Mouse (Mus musculus) MEL (cell line): ENCODE measurements at regions not wholly inside any gene's neighbourhood (a gene's known extent, or its start where the extent isn't known, plus 50 kb on each side); places are given as distances from the start of the nearest gene placed in this dataset.

Experiments
- DNase-seq: peaks from one replicate; pipeline ENCODE4 v3.0.0; 2011; ENCODE audit warnings: low read depth, low spot score
- H3K27ac ChIP-seq: 2 replicates; pipeline ENCODE4 v1.5.1; 2012; ENCODE audit warnings: low read depth, mild to moderate bottlenecking, control low read depth, low read length, moderate library complexity; ENCODE audit not compliant: control insufficient read depth
- H3K27me3 ChIP-seq, 2 experiments: fragments of 150-350 bp in 1 of 2; sonication (generic) in 1 of 2; 2 replicates each; pipeline ENCODE4 v1.6.1; 2012; ENCODE audit warnings: low read length in 2 of 2, mild to moderate bottlenecking in 2 of 2, improper control_type of control experiment in 1 of 2, moderate library complexity in 1 of 2; ENCODE audit not compliant: insufficient read depth in 2 of 2, control insufficient read depth in 1 of 2
- H3K36me3 ChIP-seq, 2 experiments: 2 replicates each; pipeline ENCODE4 v1.6.1; 2012 to 2014; ENCODE audit warnings: low read length in 2 of 2, improper control_type of control experiment in 1 of 2, inconsistent platforms in 1 of 2, mild to moderate bottlenecking in 1 of 2; ENCODE audit not compliant: insufficient read depth in 2 of 2, control insufficient read depth in 1 of 2
- H3K4me1 ChIP-seq, 2 experiments: fragments of 150-350 bp in 1 of 2; sonication (generic) in 1 of 2; 2 replicates each; pipeline ENCODE4 v1.6.1; 2012; ENCODE audit warnings: low read length in 2 of 2, improper control_type of control experiment in 1 of 2, mild to moderate bottlenecking in 1 of 2; ENCODE audit not compliant: insufficient read depth in 2 of 2, control insufficient read depth in 1 of 2
- H3K4me3 ChIP-seq, 2 experiments: fragments of 150-350 bp in 1 of 2; sonication (generic) in 1 of 2; 2 replicates each; pipeline ENCODE4 v1.5.1; 2012; ENCODE audit warnings: low read depth in 2 of 2, low read length in 2 of 2, mild to moderate bottlenecking in 2 of 2, moderate library complexity in 2 of 2, control low read depth in 1 of 2, improper control_type of control experiment in 1 of 2; ENCODE audit not compliant: control insufficient read depth in 1 of 2, insufficient read depth in 1 of 2
- H3K79me2 ChIP-seq: 2 replicates; pipeline ENCODE4 v1.6.1; 2012; ENCODE audit warnings: mild to moderate bottlenecking, low read length, moderate library complexity; ENCODE audit not compliant: control insufficient read depth, poor library complexity, insufficient read depth
- H3K9ac ChIP-seq: 2 replicates; pipeline ENCODE4 v1.6.1; 2012; ENCODE audit warnings: low read depth, mild to moderate bottlenecking, control low read depth, low read length, moderate library complexity; ENCODE audit not compliant: control insufficient read depth, poor library complexity, severe bottlenecking
- H3K9me3 ChIP-seq: fragments of 150-350 bp; sonication (generic); replicated peaks from 2 replicates; pipeline ENCODE4 v1.6.1; 2012; ENCODE audit warnings: mild to moderate bottlenecking, low read length, improper control_type of control experiment, moderate library complexity; ENCODE audit not compliant: insufficient read depth
- CHD1 ChIP-seq: IDR thresholded peaks from 2 replicates; pipeline ENCODE4 v1.6.1; 2012; ENCODE audit warnings: low read depth, mild to moderate bottlenecking, inconsistent platforms, low read length, improper control_type of control experiment
- JUND ChIP-seq: IDR thresholded peaks from 2 replicates; pipeline ENCODE4 v1.6.1; 2011; ENCODE audit warnings: low read depth, mild to moderate bottlenecking, improper control_type of control experiment, low read length
- MAX ChIP-seq: IDR thresholded peaks from 2 replicates; pipeline ENCODE4 v1.6.1; 2011; ENCODE audit warnings: low read length, improper control_type of control experiment
- MAZ ChIP-seq: IDR thresholded peaks from 2 replicates; pipeline ENCODE4 v1.6.1; 2012; ENCODE audit warnings: low read depth, mild to moderate bottlenecking, inconsistent platforms, low read length, improper control_type of control experiment
- MEF2A ChIP-seq: IDR thresholded peaks from 2 replicates; pipeline ENCODE4 v1.6.1; 2014; ENCODE audit warnings: low read depth, mild to moderate bottlenecking, inconsistent platforms, low read length, improper control_type of control experiment; ENCODE audit not compliant: poor library complexity, insufficient replicate concordance, severe bottlenecking; ENCODE audit errors: extremely low read depth
- MXI1 ChIP-seq: IDR thresholded peaks from 2 replicates; pipeline ENCODE4 v1.6.1; 2011; ENCODE audit warnings: mild to moderate bottlenecking, low read depth, low read length, improper control_type of control experiment
- MYB ChIP-seq: IDR thresholded peaks from 2 replicates; pipeline ENCODE4 v1.6.1; 2011; ENCODE audit warnings: mild to moderate bottlenecking, low read depth, low read length, improper control_type of control experiment
- NELFE ChIP-seq: IDR thresholded peaks from 2 replicates; pipeline ENCODE4 v1.6.1; 2011; ENCODE audit warnings: low read depth, low read length, improper control_type of control experiment
- RAD21 ChIP-seq: IDR thresholded peaks from 2 replicates; pipeline ENCODE4 v1.6.1; 2011; ENCODE audit warnings: mild to moderate bottlenecking, low read depth, low read length, improper control_type of control experiment
- USF2 ChIP-seq, 2 experiments: IDR thresholded peaks; 2 replicates each; pipeline ENCODE4 v1.6.1; 2011 to 2012; ENCODE audit warnings: improper control_type of control experiment in 2 of 2, low read length in 2 of 2, borderline replicate concordance in 1 of 2, inconsistent platforms in 1 of 2, low read depth in 1 of 2, mild to moderate bottlenecking in 1 of 2; ENCODE audit not compliant: insufficient read depth in 1 of 2
- ZKSCAN1 ChIP-seq: IDR thresholded peaks from 2 replicates; pipeline ENCODE4 v1.6.1; 2012; ENCODE audit warnings: low read depth, mild to moderate bottlenecking, inconsistent platforms, low read length, improper control_type of control experiment, moderate library complexity

DNA sequence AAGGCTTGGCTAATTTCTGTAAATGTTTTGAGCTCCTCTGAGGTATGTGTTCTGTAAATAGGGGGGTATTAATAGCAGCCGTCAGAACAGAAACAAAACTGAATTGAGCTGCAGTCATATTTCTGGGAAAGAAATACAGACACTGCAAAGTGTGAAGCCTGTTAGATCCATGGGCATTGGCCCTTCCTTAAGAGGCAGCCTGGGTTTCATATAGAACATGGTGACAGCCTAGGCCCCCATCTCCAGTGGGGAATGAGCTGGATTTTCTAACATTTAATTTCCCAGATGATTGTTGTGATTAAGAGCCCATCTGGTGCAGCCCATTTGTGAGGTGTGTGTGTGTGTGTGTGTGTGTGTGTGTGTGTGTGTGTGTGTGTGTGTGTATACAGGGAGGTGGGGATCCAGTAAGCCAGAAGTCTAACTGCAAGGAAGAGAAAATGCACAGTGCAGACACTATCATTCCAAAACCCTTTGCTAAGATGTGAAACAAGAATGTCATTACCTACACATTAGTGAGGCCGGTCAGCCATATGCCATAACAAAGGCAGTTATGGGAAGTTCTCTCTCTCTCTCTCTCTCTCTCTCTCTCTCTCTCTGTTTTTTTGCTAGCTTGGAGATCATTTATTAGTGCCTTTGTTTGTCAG is 355.7 kb upstream of the Ubash3b start:
- DNase-seq: no peak
- Histone ChIP-seq H3K27me3 (no peaks in the 10 kb centered on the region), H3K4me3 (no peak overlapping the region), H3K9me3 (no peaks in the 10 kb centered on the region), H3K36me3 (no peaks in the 10 kb centered on the region), H3K9ac (no peak overlapping the region), H3K27ac (no peak overlapping the region), H3K4me1 (no peaks in the 10 kb centered on the region), H3K79me2 (no peaks in the 10 kb centered on the region)
- TF ChIP-seq MYB (no peak), JUND (no peak), ZKSCAN1 (no peak)

DNA sequence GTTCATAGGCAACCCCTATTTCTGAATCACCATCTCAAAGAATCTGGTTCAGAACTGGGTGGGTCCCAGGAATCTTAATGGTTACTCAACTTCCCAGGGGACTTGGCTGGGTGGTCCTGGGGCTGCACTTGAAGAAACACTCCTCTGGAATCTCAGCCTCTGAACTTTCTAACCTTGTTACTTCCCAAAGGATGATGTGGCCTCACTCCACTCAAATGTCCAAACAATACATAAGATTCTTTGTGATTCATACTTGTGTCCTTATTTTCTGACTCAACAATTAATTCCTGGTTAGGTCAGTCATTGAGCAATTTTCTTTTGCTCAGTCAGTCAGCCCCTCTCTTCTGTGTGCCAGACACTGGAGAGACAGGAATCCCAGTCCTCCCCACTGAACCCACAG is 353.7 kb upstream of the Ubash3b start:
- H3K36me3 ChIP-seq: no peaks in the 10 kb centered on the region
- H3K79me2 ChIP-seq: no peaks in the 10 kb centered on the region
- no peaks in the 10 kb centered on the region for H3K27me3 ChIP-seq
- no peak overlapping the region for H3K4me3 ChIP-seq
- H3K27ac ChIP-seq: no peak overlapping the region
- no peaks in the 10 kb centered on the region for H3K4me1 ChIP-seq
- H3K9ac ChIP-seq: no peak overlapping the region
- no peak for DNase-seq
- H3K9me3 ChIP-seq: no peaks in the 10 kb centered on the region
- no peak for TF ChIP-seq MAX
- TF ChIP-seq, all 39 proteins: peak for 0

DNA sequence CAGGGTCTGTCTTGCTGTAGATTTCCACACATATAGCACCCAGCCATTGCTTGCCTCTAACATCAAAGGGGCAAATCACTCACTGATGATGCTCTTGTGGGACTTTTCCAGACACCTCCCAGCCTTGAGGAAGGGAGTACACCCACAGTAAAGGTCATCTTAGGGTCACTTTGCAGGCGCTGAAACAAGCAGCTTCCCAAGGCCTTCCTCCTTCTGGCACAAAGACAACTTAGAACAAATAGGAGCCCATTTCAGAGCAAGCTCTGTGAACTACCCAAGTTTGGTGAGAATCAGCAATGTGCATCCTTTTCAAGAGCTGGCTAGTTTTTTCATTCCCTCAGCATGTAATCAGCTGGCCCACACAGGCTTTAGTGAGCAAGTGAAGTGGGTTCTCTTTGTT is 352.2 kb upstream of the Ubash3b start:
- Histone ChIP-seq H3K27me3 (no peaks in the 10 kb centered on the region), H3K9me3 (no peaks in the 10 kb centered on the region), H3K9ac (no peak overlapping the region), H3K36me3 (no peaks in the 10 kb centered on the region), H3K4me3 (no peak overlapping the region), H3K27ac (no peak overlapping the region), H3K4me1 (no peaks in the 10 kb centered on the region), H3K79me2 (no peaks in the 10 kb centered on the region)
- no peak for TF ChIP-seq MEF2A
- TF ChIP-seq CHD1: no peak
- TF ChIP-seq MAZ: no peak
- no peak for TF ChIP-seq MYB
- TF ChIP-seq RAD21: no peak
- no peak for TF ChIP-seq NELFE
- no peak for TF ChIP-seq USF2 (IDR thresholded peaks at IDR 0.05; ENCODE audit: borderline replicate concordance in 1 of 2, insufficient read depth in 1 of 2, low read depth in 1 of 2, low read length in 2 of 2)
- no peak for TF ChIP-seq MXI1
- DNase-seq: no peak
